Mouse (Mus musculus): ENCODE measurements around the gene Chn2.

Chn2 gene

GRCm38 (mm10) chr6:54075419-54075818, 36.1 kb downstream of the Chn2 start:
- DNase-seq (ENCODE audit: low read depth, low spot score): no peak

GRCm38 (mm10) chr6:54076625-54077024, 37.3 kb downstream of the Chn2 start:
- DNase-seq (ENCODE audit: low read depth, low spot score): no peak

DNA sequence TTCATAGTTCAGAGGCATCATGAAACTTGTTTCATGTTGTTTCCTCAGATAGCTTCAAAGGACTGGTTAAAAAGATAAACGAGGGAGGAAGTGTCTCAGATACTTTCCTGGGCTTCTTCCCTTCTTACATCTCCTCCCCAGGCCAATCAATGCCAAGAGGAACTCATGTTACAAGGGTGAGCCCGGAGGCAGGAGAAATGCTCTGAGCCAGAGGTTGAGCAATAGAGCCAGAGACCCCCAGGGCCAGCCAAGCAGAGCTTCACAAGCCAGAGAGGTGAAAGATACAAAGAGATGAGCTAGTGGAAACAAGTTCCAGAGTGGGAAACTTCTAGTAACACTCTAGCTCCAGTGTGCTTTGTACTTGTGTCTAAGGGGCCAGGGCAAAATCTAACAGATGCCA, 38.9 kb downstream of the Chn2 start:
- DNase-seq (ENCODE audit: low read depth, low spot score): no peak

- DNase-seq (ENCODE audit: low read depth, low spot score): no peak
Measured at GRCm38 (mm10) chr6:54079881-54080280, 40.5 kb downstream of the Chn2 start.

DNA sequence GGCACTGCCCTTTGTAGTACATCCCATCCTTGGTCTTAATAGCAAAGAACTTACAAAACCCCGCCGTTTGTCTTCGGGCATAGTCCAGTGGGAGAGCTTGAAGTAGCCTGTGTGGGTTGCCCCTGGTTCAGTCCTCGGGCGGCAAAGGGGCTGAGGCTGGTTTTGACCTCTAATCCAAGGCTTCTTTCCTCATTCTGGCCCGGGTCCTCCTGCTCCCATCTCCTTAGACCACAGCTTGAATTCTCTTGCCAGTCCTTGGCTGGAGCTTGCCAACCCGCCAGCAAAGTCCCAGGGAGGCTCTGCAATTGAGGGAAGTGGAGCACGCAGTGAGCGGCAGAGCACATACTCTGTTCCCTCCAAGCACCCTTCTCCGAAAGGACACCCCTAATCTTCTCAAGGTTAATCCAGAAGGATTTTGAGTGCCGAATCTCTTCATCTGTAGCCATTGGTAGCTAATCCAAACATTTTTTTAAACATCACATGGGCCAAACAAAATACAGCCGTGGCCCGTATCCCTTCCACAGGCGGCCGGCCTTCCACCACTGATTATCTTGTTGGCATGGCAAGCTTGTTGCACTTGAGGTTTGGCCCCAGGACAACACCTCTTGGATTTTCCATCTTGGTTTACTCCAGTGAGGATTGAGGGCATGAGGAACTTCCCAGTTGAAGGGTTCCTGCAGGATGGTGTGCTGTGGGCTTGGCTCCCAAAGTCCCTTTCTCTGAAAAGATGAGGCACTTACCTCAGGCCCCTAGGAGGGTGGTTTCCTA, 41.3 kb downstream of the Chn2 start:
- no peak for DNase-seq (ENCODE audit: low read depth, low spot score)

- no peak for DNase-seq (ENCODE audit: low read depth, low spot score)
Measured at GRCm38 (mm10) chr6:54082576-54082975, 43.2 kb downstream of the Chn2 start.

DNA sequence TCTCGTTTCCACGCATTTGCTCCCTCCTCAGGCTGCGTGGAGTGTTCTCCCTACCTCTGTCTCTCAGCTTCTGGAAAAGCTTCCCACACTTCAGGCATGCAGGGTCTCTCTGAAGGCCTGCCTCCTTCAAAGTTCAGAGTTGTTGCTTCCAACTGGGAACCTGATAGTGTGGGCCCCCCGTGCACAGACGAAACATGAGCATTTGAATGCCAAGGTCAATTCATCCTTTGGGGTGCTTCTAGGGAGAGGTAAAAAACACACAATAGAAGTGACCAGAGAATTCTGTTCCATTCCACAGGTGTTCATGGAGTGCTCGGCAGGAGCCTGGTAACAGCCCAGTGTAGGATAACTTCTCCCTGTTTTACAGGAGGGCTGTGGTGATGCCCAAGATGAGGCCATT, 44.7 kb downstream of the Chn2 start:
- peak; percentile 53 for DNase-seq (ENCODE audit: low read depth, low spot score)

- DNase-seq (ENCODE audit: low read depth, low spot score): peak; percentile 36
Measured at GRCm38 (mm10) chr6:54085009-54085408, 45.7 kb downstream of the Chn2 start.

DNA sequence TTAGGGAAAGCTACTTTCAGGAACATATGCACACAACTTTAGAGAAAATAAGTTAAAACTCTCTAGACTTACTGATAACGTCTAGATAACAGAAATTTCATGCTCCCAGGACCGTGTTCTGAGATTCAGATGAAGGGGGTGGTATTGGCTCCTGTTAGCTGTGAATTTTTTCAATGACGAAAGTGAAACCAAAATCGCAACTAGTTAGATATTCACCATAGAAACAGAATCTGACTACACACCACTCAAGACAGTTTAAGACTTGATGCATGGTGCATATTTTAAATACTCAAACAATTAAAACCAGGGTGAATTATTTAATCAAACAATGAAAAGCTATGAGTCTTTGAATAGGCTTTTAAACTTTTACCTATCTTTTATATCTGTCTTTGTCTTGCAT, 48.8 kb downstream of the Chn2 start:
- no peak for DNase-seq (ENCODE audit: low read depth, low spot score)

- DNase-seq (ENCODE audit: low read depth, low spot score): peak; percentile 18
Measured at GRCm38 (mm10) chr6:54090822-54091221, 51.5 kb downstream of the Chn2 start.

DNA sequence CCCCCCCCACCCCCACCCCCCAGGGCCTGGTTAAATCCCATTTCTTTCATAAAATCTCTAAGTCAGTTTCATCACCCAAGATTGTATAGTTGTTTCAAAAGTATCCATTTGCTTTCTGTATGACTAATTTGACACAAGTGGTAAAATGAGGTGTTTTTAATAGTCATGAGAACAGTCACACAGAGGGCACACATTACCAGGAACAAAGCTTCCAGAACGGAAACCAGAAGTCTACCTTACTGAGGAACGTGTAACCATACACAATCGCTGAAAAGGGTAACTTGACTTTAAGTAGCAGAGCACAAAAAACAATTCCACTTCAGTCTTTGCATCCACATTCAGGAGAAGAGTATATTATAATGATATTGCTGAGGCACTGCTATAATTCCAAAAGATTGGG, 53.6 kb downstream of the Chn2 start:
- no peak for DNase-seq (ENCODE audit: low read depth, low spot score)

GRCm38 (mm10) chr6:54096147-54096761, 56.9 kb downstream of the Chn2 start:
- DNase-seq (ENCODE audit: low read depth, low spot score): peak; percentile 78

- peak; percentile 98 for DNase-seq (ENCODE audit: low read depth, low spot score)
Measured at GRCm38 (mm10) chr6:54096836-54097235, 57.5 kb downstream of the Chn2 start.

GRCm38 (mm10) chr6:54098339-54098738, 59.0 kb downstream of the Chn2 start:
- peak; percentile 69 for DNase-seq (ENCODE audit: low read depth, low spot score)

DNA sequence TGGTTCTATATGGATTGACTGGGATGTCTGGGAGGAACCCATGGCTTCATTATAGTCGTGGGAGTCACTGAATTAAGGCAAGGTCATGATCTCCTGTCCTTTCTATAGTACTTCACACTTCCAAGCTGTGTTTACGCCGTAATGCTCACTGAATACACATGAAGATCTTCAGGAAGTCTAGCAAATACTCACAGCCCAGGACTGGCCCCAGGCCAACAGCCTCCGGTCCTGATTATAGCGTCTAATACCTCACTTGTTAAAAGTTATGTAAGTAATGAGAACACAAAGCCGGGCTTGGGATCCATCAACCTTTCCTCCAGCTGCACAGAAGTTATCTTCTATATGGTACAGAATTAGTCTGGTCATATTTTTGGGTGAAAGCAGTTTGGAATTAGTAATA, 60.3 kb downstream of the Chn2 start:
- DNase-seq (ENCODE audit: low read depth, low spot score): no peak

- no peak for DNase-seq (ENCODE audit: low read depth, low spot score)
Measured at GRCm38 (mm10) chr6:54102210-54102609, 62.9 kb downstream of the Chn2 start.

DNA sequence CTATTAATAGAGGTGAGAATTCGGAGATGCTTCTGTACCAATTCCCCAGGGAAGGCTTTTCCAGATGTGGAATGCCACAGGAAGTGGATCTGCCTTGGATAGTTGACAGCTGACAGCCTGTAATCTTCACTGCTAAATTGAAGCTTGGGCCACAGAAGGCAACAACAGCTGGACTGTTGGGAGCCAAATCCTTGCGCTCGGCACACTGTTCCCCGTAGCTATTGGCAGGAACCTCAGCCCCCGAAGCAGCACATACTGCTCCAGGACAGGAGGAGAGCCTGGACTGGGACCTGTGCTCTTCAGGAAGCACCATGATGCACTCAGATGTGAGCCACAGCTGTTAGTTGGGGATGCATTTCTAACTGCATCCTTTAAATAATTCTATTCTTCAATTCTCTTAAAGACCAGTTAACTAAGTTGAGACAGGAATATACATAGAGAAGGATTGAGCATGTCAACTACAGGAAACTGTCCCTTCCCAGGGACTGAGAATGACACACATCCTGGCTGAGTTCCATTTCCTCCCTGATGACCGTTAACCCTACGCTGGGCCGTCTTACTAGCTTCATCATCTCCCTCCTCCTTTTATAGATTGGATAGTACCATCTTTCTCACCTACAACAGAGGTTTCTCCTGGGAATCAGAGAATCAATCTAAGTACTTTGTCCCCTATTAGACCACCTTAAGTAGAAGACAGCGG, 64.1 kb downstream of the Chn2 start:
- DNase-seq (ENCODE audit: low read depth, low spot score): no peak

GRCm38 (mm10) chr6:54111416-54111984, 72.1 kb downstream of the Chn2 start:
- no peak for DNase-seq (ENCODE audit: low read depth, low spot score)

DNA sequence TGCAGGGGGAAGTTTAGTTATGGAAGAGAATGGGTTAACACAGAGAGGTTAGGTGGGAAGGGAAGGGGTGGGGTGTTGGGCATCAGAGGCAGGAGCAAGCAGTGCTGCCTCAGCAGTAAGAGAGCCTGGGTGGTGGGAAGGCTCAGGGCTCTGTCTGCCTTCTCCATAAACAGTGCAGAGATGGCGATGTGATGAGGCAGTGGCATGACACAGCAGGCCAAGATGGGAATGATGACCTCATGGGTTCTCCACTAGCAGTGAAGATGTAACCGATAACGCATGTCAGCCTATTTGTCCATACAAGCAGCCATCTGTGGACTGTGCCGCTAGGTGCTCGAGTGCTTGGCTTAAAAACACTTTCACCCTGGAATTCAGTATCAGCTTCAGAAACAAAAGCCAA, 74.0 kb downstream of the Chn2 start:
- DNase-seq (ENCODE audit: low read depth, low spot score): no peak

DNA sequence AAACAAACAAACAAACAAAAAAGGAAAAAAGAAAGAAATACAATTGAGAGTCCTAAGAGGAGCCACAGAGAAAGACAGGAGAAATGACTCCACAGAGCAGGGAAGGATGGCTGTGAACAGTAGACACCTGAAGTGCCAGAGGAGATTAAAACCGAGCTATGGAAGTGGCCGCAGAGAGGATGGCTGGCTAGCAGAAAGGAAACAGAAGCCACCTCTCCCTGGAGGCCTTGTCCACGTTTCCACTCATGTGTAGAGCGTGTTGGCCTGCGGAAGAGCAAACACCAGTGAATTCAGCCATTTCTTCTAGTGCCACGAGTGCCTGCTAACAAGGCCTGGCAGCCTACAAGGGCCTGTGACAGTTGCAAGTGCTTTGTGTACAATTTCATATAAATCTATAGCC, 75.1 kb downstream of the Chn2 start:
- no peak for DNase-seq (ENCODE audit: low read depth, low spot score)

DNA sequence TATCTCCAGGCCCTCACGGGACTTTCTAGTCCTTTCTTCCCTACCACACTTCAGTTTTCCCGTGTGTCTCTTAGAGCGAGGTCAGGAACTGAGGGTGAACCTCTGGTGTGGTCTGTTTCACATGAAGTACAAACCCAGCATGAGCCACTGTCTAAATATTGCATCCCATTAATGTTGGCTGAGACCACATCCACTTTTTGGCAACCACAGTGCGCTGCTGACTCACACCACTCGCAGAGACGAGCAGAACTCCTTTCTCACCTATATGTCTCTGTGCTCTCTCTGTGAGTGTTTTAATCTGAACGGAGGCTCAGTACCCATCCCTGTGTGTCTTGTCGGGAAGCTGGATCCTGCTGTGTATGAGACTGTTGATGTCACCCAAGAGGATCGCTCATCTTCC, 76.9 kb downstream of the Chn2 start:
- DNase-seq (ENCODE audit: low read depth, low spot score): no peak

DNA sequence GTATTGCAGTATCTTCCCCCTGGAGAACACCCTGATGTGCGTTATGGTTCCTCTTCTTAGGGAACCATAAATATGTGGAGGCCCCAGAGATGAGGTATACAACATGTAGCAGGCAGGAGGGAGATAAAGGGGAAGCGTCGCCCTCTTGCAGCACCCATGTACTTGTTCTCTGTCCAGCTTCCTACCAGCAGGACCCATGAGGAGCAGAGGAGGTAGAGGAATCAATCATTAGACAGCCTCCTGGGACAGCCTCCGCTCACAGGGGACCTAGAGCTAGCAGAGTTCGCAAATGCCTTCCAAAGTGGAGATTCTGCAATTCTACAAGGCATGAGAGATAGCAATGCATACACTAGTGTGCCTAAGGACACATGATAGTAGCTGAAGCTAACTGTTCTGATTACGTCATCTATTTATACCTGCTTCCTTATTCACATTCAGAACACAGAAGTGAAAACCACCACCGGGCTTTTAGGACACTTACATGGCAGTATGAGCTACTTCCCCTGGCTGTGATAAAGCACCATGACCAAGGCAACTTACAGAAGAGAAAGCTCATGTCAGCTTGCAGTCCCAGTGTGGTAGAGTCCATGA, 77.7 kb downstream of the Chn2 start:
- no peak for DNase-seq (ENCODE audit: low read depth, low spot score)
